Mouse (Mus musculus) CD8-positive naive resting alpha-beta T cell, adult 2 months (primary cell): ENCODE measurements around the gene Oit3.

ENCODE experiments used
- DNase-seq, 2 experiments: peaks; one replicate each; pipeline ENCODE4 v3.0.0; 2022; ENCODE audit warnings: low read depth in 2 of 2, low spot score in 2 of 2

Oit3 gene

GRCm38 (mm10) chr10:59441735-59442134, at the start of gene Oit3:
Oit3 (minus strand) TSS chr10:59441778.
- DNase-seq = no peak

GRCm38 (mm10) chr10:59490920-59491319, 49.3 kb upstream of the Oit3 start:
- no peak for DNase-seq

- no peak for DNase-seq
Observed at GRCm38 (mm10) chr10:59489411-59489810, 47.8 kb upstream of the Oit3 start.

GRCm38 (mm10) chr10:59487351-59487750, 45.8 kb upstream of the Oit3 start:
- no peak for DNase-seq

GRCm38 (mm10) chr10:59484318-59484717, 42.7 kb upstream of the Oit3 start:
- DNase-seq = no peak

- no peak for DNase-seq
Observed at GRCm38 (mm10) chr10:59481381-59481780, 39.8 kb upstream of the Oit3 start.

- no peak for DNase-seq
Observed at GRCm38 (mm10) chr10:59470451-59470850, 28.9 kb upstream of the Oit3 start.

- DNase-seq = no peak
Observed at GRCm38 (mm10) chr10:59467297-59467696, 25.7 kb upstream of the Oit3 start.

GRCm38 (mm10) chr10:59466626-59467025, 25.0 kb upstream of the Oit3 start:
- DNase-seq = no peak

GRCm38 (mm10) chr10:59465546-59465945, 24.0 kb upstream of the Oit3 start:
- DNase-seq = no peak

GRCm38 (mm10) chr10:59462307-59462706, 20.7 kb upstream of the Oit3 start:
- DNase-seq = no peak

GRCm38 (mm10) chr10:59459767-59460166, 18.2 kb upstream of the Oit3 start:
- no peak for DNase-seq

- DNase-seq = no peak
Observed at GRCm38 (mm10) chr10:59454631-59455030, 13.1 kb upstream of the Oit3 start.

- no peak for DNase-seq
Observed at GRCm38 (mm10) chr10:59451839-59452238, 10.3 kb upstream of the Oit3 start.

GRCm38 (mm10) chr10:59447546-59447945, 6.0 kb upstream of the Oit3 start:
- no peak for DNase-seq

GRCm38 (mm10) chr10:59446911-59447437, 5.4 kb upstream of the Oit3 start:
- no peak for DNase-seq

- DNase-seq = no peak
Observed at GRCm38 (mm10) chr10:59444635-59445034, 3.1 kb upstream of the Oit3 start.

GRCm38 (mm10) chr10:59444106-59444505, 2.5 kb upstream of the Oit3 start:
- DNase-seq = no peak

GRCm38 (mm10) chr10:59443212-59443611, 1.6 kb upstream of the Oit3 start:
- DNase-seq = no peak

GRCm38 (mm10) chr10:59440177-59440576, 1.4 kb downstream of the Oit3 start:
- DNase-seq = no peak

- no peak for DNase-seq
Observed at GRCm38 (mm10) chr10:59439508-59439931, 2.1 kb downstream of the Oit3 start.

GRCm38 (mm10) chr10:59438651-59439050, 2.9 kb downstream of the Oit3 start:
- DNase-seq = no peak

GRCm38 (mm10) chr10:59435746-59436145, 5.8 kb downstream of the Oit3 start:
- no peak for DNase-seq
